Mouse (Mus musculus): ENCODE data around the gene Rbfox2. TPM values are rescaled to one million over a fixed set of nuclear protein-coding genes. Genes with fewer than 3 reads are reported as not detected.
A peak's percentile ranks its signal among the peaks of the same experiment; 100 is the strongest.
"Not testable (repeated sequence)": the region's sequence is repeated elsewhere in the genome, so short reads cannot be mapped to it uniquely, and the experiment has no call there.

Rbfox2 gene
- total RNA-seq, 2 experiments from 2014 or later: 239 to 256 TPM

DNA sequence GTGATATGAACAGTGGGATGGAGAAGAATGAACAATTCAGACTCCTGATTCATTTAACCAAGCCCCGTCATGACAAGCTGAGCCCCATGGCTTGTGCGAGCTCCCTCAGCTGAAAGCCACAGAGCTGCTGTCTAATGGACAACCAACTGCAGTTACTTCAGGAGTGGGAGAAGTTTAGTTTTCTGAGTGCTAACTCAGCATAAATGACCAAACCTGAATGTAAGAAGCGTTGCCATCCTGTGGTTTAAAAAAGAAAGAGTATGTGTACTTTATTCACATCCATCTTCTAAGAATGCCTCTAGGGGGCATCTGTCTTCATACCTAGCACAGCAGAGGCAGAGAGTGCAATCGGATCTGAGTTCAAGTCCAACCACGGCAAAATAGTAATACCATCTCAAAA is 35.5 kb downstream of the Rbfox2 start:
- DNase-seq: no peak

DNA sequence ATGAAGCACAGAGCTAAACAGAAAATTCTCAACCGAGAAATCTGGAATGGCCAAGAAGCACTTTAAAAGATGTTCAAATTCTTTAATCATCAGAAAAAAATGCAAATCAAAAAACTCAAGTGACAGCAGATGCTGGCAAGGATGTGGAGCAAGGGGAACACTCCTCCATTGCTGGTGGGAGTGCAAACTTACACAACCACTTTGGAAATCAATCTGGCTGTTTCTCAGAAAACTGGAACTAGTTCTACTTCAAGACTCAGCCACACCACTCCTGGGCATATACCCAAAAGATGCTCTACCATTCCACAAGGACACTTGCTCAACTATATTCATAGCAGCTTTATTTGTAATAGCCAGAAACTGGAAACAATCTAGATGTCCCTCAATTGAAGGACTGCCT is 37.3 kb downstream of the Rbfox2 start:
- not testable (repeated sequence) for DNase-seq

DNA sequence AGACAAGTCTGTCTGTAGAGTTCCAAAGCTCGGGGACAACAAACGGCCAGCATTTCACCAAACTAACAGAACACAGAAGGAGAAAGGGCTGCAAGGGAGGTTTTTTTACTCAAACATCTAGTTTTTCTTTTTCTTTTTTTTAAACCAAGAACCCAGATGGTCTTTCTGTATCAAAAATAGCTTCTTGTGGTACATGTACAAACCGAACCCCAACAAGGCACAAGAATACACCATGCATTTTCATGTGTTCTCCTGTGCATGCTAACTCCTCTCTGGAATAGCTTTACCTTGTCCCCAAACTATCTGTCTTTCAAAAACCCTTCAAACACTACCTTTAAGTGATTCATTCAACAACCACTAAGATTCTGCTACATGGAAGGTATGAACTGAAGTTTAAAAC is 38.4 kb downstream of the Rbfox2 start:
- DNase-seq: no peak

DNA sequence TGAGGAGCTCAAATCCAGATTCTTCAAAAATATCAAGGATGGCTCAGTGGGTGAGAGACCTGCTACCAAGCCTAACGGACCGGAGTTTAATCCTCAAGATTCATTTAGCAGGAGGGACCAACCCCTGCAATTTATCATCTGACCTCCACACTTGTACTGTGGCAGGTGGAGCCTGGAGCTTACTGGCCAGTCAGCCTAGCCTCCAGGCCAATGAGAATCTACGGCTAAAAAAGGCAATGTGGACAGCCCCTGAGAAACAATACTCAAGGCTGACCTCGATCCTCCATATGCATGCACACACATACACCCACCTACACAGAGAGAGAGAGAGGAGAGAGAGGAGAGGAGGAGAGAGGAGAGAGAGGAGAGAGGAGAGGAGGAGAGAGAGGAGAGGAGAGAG is 41.5 kb downstream of the Rbfox2 start:
- no peak for DNase-seq

DNA sequence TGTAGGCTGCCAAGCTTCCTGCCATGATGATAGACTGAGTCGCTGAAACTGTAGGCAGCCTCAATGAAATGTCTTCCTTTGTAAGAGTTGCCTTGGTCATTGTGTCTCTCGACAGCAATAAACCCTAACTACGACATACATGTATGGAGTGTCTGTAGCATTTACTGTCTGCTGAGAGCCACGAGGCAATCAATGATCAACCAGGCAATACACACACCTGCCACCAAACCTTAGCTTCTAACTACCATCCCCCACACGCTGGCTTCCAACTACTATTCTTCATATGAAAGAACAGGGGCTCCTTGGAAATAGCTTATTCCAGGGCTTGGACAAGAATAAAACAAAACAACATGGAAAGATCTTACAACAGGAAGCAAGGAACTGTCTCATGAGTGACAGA is 42.5 kb downstream of the Rbfox2 start:
- no peak for DNase-seq

DNA sequence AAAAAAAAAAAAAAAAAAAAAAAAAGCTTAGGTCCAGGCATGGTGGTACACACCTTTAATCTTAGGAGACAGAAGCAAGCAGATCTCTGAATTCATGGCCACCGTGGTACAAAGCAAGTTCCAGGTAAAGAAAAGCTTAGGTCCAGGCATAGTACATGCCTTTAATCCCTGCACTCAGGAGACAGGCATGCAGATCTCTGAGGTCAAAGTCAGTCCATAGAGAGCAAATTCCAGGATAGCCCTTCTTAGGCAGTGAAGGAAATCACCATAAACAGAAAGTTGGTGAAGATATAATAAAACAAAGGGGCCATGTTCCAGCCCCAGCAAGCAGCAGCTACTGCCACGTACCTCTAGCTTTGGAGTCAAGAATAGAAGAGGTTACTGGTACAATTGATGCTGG is 44.0 kb downstream of the Rbfox2 start:
- DNase-seq: no peak

DNA sequence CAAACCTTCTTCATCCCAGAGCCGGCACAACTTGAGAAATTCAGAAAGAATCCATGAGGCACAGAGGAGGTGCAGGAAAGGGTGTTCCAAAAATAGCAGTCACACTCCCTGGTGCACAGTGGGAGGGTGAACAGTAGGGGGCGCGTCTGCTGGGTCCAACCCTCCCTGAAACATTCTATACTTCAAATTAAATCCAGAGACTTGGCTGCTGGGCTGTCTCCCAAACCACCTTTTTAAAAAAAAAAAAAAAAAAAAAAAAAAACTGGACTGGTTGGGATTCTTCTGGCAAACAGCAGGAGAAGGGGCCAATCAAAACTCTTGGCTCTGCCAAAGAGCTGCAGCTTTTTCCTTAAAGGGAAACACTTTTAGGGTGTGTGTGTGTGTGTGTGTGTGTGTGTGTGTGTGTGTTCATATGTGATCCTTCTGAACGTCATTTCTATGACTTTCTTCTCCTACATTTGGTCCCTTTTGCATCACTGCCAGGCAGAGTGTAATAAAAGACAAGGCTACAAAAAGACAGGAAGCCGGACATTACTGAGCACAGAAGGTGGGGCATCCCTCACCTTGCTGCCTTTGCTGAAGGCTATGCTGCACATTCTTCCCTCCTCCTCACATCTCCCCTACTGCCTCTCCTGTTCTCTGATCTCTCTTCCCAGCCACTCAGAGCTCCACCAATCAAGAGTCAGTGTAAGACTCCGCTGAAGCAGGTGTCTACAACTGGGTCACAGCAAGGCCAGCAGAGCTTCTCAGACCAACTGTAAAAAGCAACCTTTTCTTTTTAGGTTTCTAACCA is 49.2 kb downstream of the Rbfox2 start:
- peak in 1 of 2 experiments; percentile 45 for DNase-seq

DNA sequence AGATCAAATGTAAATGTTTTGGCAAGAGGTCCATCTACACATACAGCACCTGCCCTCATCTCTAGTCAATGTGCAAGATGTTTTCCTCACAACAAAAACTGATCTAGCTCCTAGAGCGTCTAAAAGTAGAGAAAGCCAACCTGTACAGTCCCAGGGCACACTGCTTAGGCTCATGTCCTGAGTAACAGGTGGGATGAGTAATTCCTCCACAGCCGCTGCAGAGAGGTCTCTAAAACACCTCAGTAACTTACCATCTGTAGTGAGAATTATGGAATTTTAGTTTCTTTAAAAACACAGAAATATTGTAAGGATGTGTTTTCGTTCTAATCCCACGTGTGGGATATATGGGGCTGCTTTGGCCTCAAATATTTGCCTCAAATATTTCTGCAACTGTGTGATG is 50.0 kb downstream of the Rbfox2 start:
- no peak for DNase-seq

DNA sequence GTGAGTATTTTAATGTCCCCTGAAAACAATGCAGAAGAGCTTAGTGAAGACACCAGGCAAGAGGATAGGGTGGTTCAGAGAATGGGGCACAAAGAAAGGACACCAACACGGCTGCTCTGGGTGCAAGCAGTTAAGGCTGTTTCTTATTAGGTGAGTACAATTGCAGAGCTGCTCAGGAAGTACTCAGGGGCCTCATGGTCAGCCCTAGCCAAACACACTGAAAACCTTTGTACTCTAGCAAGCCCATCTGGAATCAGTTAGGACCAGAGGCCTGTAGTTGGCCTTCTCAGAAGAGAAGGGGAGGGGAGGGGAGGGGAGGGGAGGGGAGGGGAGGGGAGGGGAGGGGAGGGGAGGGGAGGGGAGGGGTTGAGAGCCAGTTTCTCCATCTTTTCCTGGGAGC is 52.2 kb downstream of the Rbfox2 start:
- no peak for DNase-seq

DNA sequence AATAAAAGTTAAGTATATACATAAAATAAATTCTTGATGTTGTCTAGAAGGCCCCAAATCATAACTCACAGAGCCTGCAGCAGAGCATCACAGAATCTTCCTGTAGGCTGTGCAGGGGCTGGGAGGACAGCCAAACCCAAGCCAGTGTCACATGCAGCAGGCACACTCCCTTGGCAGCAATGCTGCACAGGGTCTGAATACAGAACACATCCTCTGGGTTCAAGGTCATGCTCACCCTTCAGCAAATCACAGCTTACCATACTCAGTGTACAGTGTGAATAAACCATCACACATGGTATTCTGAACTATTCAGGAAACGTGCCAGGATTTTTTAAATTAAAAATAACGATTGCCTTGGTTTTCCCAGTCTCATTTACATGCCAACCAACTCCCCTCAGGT is 52.7 kb downstream of the Rbfox2 start:
- DNase-seq: peak in 1 of 2 experiments; percentile 49

DNA sequence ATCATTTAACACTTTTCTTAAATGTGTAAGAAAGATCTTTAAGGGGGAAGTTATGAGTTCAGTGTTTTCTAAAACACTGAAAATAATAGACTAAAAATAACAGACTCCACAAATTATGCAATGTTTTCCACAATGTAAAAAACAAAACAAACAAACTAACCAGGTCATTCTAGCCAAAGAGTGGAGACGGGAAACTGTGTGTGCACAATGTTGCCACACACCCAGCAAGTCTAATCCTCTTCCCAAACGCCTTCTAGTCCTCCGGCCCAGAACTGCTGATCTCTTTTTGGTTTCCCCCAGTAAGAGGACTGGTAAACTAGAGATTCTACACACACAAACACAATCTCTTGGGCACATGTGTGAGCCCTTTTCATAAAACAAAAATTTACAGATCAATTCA is 55.1 kb downstream of the Rbfox2 start:
- no peak for DNase-seq

DNA sequence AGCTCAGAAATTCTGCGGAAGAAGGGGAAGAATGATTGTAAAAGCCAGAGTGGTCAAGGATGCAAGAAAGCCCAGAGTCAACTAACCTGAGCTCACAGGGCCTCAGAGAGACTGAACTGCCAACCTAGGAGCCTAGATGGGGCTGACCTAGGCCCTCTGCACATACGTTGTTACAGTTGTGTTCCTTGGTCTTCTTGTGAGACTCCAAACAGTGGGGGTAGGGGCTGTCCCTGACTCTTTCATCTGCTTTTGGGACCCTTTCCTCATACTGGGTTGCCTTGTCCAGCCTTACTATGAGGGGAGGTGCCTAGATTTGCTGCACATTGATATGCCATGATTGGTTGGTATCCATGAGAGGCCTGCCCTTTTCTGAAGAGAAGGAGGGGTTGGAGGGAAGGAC is 56.0 kb downstream of the Rbfox2 start:
- DNase-seq: no peak

DNA sequence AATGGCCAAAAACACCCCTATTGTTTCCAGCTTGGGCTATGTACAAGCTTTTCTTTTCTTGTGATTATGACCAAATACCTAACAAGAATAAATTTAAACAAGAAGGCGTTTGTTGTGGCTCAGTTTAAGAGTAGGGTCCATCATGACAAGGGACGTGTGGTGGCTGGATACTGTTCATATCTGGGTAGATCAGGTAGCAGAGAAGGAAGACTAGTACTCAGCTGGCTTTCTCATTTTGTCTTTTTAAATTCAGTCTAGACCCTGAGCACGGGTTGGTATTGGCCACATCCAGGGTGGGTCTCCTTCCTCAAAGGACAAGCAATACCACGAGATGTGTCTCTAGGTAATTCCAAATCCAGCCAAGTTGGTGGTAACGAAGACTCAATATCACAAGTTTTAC is 57.4 kb downstream of the Rbfox2 start:
- DNase-seq: no peak

DNA sequence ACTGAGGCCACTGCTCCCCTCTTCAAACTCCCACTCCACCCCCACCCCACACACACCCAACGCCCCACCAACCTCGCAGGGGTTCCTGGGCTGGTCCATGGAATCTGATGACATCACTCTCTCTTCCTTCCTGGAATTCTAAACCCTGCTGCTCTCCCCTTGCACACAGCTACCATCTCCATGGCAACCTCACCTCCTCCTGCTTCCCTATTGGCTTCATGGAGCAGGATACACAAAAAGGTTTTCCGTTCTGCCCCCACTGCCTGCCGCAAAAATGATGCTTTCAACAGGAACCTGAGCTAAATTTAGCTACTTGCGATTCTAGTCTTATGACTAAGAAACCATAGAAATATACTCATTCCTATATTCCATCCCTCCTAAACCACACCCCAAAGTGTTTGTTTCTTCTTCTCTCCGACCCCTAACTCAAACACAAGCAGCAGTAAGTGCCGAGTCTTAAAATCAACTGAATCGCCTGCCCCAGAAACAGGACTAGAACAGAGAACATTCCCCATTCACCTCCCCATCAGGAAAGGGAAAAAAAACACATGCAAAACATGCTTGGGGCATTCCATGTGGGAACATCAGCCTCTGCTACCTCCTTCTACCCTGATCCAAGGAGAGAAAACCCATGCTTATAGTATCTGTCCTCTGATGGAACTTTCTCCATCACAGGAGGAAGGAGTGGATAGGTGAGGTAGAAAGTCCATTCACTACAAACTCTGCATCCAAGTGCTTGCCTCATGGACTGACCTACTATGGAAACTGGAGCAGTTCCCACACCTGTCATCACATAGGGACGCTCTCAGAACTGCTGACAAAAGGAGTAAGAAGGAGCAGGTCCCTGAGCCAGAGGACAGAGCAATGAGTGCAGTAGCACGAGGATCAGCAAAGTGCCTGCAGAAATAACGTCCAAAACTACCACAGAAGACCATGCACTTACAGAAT is 61.1 kb downstream of the Rbfox2 start:
- DNase-seq: peak; percentile 74 to 77

DNA sequence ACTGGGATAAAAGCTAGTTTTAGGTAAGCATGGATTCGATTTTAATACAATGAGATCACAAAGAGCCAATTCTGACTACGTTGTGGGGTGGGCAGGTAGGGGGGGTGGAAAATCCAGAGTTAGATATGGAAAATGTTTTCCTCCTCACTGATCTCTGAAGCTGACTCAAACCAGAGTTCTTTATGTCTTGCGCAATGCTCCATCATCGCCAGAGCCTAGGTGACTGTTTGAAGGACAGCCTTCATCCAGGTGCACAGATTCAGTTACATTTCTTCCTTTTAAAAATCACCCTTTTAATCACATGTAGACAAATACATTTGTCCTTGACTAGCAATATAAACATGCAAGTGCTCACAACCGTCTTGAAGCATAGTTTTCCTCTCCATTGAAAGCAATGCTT is 62.2 kb downstream of the Rbfox2 start:
- no peak for DNase-seq

DNA sequence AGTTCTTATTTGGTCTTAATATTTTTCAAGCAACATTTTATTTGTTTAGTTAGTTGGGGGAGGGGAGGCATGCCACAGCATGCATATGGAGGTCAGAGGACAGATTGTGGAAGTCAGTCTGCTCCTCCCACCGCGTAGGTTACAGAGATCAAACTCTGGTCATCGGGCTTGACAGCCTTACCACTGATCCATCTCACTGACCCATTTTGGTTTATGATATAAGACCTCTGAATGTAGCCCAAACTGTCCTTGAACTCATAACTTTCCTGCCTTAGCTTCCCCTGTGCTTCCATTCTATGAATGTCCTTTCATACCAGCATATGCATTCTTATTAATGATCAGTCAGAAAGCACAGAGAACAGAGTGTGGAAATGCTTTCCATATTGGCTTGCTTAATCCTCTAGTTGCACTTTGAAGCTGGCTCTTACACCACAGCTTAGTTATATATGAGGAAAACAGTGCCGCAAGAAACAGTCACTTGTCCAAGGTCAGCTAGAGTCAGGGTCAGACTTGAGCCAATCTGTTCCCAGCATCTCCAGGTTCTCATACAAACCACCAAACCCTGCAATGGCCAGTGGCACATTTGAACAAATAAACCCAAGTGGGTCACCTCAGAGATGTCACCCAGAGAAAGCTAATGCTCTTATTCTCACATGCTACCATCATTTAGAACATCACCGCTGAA is 62.8 kb downstream of the Rbfox2 start:
- no peak for DNase-seq

DNA sequence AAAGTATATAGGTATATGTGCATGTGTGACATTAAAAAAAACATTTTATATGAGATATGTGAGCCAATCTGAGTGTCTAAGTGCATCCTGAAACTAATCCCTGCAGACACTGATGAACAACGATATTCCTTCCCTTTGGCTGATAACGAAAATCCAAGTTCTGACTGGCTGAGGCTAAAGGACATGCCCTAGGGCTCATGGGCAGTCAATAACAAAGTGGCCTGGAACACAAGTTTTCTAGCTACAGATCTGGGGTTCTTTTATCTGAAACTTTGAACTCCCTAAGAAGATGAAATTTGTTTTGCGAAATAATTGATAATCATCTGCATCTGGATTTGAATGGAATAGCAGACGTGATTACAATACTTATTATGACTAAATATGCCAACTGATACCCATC is 66.2 kb downstream of the Rbfox2 start:
- no peak for DNase-seq

DNA sequence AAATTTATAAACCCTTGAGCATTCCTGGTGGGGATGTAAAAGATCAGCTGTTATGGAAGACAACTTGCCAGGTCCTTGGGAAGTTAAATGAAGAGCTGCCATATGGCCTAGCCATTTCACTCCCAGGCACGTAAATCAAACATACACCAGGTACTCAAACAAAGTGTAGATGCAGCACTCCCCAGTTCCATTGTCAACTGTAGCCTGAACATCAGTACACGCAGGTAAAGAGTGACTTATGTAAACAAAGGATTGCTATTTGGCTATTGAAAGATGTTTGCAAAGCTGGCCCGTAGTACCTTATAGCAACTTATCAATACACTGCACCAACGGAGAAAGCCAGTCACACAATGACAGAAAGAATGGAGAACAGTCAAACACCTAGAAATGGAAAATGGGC is 67.2 kb downstream of the Rbfox2 start:
- no peak for DNase-seq

DNA sequence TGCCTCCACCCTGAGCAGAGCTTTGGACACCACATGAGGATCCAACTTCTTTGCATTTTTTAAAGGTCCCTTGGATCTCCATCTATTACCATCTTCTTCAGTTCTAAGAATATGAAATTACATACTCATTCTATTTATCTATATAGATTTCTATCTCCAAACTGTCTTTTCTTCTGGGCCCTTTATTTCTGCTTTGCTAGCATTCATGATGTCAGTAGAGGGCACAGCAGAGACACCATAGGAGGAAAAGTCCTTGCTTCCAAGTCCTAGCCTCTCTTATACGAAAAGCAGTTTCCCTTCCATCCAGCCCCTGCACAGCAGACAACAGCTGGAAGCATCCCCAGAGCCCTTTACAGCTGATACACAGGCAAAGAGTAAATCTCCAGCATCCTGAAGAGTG is 69.1 kb downstream of the Rbfox2 start:
- DNase-seq: no peak

DNA sequence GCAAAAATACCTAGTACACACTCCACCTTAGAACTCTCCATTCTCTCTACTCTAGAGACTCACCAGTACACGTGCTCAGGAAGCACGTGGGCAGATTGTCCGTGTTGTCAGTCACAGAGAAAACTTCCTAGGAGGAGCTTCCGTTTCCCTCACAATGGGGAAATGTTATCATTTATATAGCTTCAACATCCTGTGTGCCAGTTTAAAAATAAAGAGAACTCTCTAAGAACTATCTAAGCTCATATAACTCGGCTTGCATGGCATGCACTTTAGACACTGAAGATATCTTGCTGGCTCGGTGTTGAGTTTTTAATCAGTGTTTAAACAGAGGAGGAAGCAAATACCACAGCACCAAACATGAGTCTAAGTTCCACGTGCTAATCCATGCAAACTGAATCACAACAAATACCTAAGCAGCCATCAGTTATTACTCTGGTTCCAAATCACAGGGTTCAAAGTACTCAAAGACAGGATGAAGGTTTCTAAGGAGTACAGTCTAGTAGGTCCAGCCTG is 70.7 kb downstream of the Rbfox2 start:
- no peak for DNase-seq

DNA sequence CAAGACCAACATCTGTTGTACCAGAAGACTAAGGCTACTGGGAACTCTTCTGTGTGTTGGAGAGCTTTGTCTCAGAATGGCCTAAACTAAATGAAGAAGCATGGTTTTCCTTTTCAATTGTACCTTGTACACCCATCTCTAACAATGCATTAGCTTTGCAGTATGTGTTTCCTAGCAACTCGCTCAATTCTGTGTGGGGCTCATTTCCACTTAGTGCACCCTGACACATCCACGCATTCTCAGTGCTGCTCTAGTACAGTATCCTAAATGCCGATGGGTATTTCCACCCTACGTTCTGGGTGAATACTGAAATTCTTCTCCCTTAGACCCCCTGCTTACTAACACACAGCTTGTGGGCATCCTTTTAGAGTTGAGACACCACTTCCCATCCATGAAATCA is 71.3 kb downstream of the Rbfox2 start:
- no peak for DNase-seq

DNA sequence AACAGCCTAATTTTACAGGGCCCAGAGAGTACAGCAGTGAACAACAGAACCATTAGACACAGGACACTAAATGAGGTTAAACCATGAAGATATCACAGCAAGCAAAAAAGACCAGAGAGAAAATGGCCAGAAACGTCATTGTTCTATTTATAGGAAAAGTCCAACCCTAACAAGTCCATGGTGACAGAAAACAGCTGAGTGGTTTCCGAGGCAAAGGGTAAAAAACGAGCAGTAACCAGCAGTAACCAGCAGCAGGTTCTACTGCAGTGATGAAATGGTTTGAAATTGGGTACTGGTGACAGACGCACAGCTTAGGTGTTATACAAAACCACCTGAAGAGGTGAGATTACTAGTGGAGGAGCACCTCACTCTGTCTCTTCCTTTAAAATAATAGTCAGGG is 72.5 kb downstream of the Rbfox2 start:
- no peak for DNase-seq

DNA sequence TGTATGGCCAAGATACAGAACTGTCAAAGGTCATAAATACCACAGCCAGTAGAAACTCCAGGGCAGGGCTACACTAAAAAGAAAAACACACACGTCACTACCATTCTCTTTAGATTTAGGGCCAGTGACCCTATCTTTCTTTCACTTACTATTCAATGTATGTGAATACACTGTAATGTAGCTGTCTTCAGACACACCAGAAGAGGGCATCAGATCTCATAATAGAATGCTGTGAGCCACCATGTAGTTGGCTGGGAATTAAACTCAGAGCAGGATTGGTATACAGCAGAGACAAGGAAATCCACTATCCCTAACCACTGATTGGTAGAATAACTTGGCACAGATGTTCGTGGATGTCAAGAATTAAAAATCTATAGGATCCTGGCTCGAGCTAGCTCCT is 76.7 kb downstream of the Rbfox2 start:
- no peak for DNase-seq

Data from layer of hippocampus, postnatal 36 days (tissue).